Mouse (Mus musculus): ENCODE data around the gene Btbd35f1. TPM values are rescaled to one million over a fixed set of nuclear protein-coding genes. Genes with fewer than 3 reads are reported as not detected.
"Not testable (repeated sequence)": the region's sequence is repeated elsewhere in the genome, so short reads cannot be mapped to it uniquely, and the experiment has no call there.

Btbd35f1 gene
- not detected in 2 replicates for polyA plus RNA-seq (2015; fragmentation: Nextera tagmentation; extraction: Ambion mirVana)

DNA sequence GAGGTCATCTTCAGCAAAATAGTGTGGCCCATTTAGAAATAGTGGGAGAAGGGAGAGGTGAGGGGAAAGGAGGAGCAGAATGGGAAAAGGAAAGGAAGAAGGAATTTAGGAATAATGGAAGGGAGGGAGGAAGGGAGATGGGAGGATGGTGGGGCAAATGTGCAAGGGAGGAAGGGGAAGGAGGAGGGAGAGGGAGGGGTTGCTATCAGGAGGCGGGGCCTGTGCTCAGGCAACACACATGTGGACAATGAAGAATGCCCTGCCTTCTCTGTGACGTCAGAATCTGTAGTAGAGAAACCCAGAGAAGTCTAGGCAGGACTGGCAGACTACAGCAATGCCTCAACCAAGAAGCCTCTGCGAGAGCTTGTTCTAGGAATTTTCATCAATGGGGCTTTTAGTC is at the start of gene Btbd35f1:
Gene Btbd35f1, plus strand, starts transcription at position 301 of the 400 bp plus-strand sequence.
- not testable (repeated sequence) for H3K9ac ChIP-seq; H3K27ac ChIP-seq; ATAC-seq (replicated peaks; ENCODE audit: low FRiP score); H3K9me3 ChIP-seq (replicated peaks); H3K4me2 ChIP-seq; H3K4me3 ChIP-seq (replicated peaks); H3K36me3 ChIP-seq; H3K4me1 ChIP-seq; H3K27me3 ChIP-seq
- no CpG with 5 or more reads among the region's 3 CpGs for WGBS

DNA sequence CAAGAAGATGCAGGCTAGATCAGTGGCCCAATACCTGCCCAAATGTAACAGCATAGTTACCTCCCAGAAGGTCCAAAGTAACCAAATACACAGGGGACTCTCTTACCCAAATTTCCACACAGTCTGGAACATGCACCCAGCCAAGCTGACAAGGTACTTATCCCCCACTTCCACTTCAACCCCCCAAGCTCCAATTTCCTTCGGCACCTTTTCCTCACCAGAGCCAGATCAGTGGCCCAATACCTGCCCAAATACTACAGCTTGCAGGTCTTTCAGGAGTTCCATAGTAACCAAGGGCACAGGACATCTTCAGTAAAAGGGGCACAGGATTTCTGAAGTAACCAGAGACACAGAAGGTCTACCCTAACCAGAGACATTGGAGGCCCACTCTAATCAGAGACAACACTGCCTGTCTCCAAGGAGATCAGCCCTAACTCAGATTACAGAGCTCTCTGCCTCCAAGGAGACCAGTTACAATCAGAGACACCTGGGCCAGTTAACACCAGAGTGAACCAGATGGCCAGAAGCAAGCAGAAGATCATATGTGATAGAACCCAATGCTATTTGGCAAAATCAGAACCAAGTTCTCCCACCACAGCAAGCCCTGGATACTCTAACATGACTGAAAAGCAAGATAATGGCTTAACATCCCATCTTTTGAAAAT is 31.2 kb downstream of the Btbd35f1 start:
- not testable (repeated sequence) for H3K9ac ChIP-seq; H3K36me3 ChIP-seq; H3K4me2 ChIP-seq; H3K4me1 ChIP-seq; ATAC-seq (replicated peaks; ENCODE audit: low FRiP score); H3K27me3 ChIP-seq; H3K4me3 ChIP-seq (replicated peaks); H3K27ac ChIP-seq; H3K9me3 ChIP-seq (replicated peaks)
- 83% methylated on average over 1 of the region's 1 CpGs for WGBS

DNA sequence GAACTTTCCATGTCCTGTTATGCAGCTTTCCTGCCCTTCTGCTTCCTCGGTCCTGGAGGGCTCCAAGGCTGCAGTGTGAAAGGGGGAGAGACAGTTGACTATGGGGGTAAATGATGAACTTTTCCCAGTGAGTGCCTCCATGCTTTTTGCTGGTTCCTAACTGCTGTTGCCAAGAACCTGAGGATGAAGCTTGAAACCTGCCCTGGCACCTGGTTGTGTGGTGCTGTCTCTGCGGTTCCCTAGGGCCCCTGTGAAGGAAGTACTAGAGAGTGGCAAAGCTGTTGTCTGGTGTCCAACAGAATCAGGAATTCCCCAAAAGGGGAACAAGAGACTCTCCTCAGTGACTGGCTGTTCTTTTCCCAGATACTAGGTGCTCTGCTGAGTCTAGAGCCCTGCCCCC is 41.2 kb downstream of the Btbd35f1 start:
- 90% methylated on average over 1 of the region's 2 CpGs for WGBS
- H3K36me3 ChIP-seq; ATAC-seq (replicated peaks; ENCODE audit: low FRiP score); H3K27ac ChIP-seq; H3K9me3 ChIP-seq (replicated peaks); H3K27me3 ChIP-seq; H3K4me3 ChIP-seq (replicated peaks); H3K4me2 ChIP-seq; H3K9ac ChIP-seq; H3K4me1 ChIP-seq: not testable (repeated sequence)

DNA sequence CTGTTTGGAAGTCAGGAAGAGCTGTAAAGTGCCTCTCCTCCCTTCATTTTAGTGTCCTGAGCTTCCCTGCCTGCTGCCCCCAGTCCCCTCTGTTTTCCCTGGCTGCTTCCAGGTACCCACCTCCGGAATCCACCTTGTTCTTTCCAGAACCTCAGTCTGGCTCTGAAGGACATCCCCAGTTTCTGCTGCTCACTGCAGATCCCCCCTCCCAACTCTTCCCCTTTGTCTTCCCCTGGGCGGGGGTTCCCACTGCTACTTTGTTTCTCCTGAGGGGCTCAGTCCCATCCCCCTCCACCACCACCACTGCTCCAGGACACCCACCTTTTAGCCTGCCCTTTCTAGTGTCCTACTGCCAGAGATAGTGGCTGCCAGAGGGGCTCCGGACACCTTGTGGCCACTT is 41.6 kb downstream of the Btbd35f1 start:
- not testable (repeated sequence) for H3K4me2 ChIP-seq; H3K9ac ChIP-seq; H3K36me3 ChIP-seq; H3K4me3 ChIP-seq (replicated peaks); H3K27me3 ChIP-seq; H3K27ac ChIP-seq; ATAC-seq (replicated peaks; ENCODE audit: low FRiP score); H3K9me3 ChIP-seq (replicated peaks); H3K4me1 ChIP-seq
- 86% methylated on average over 3 of the region's 3 CpGs for WGBS

Other genes with a start within 250 kb of the Btbd35f1 start
- not detected in 2 replicates for gene Gm5926, start 90.7 kb downstream of the Btbd35f1 start, polyA plus RNA-seq (2015; fragmentation: Nextera tagmentation; extraction: Ambion mirVana)
- not detected in 2 replicates for gene Btbd35f21, start 166.1 kb downstream of the Btbd35f1 start, polyA plus RNA-seq (2015; fragmentation: Nextera tagmentation; extraction: Ambion mirVana)

All from kidney, embryonic 15.5 days (tissue).